Mouse (Mus musculus): ENCODE results near the gene Cdyl.

GRCm38 (mm10) chr13:35619356-35619755 is 40.3 kb upstream of the Cdyl start:
- TF ChIP-seq CTCF (IDR thresholded peaks at IDR 0.05; ENCODE audit: insufficient read depth, low read length) = no peak
- TF ChIP-seq POLR2A (IDR thresholded peaks at IDR 0.05; ENCODE audit: borderline replicate concordance, extremely low read depth, low read depth, low read length) = no peak

Measured in lung, adult 2 months (tissue).